In the genomic region with DNA sequence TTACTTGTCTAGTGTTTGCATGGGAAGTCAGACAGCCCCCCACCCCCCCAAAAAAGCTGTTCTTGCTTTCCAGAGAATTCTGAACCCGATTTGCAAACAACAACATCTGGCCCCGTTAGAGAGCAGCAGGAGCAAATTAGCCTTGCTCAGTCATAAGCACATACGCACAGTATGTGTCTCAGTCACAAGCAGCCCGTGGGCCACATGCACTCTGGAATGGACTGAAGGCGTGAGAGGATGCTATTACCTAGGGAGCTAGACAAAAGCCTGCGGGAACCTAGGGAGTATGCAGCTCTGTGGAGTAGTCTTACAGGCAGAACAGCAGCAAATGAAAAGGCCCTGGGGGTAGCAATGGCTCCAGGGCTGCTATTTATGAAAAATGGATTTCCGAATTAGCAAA, we compare ENCODE assay signal across 31 mouse cellular contexts. TPM values are rescaled to one million over a fixed set of nuclear protein-coding genes. Genes with fewer than 3 reads are reported as not detected.
DNase-seq lines count a peak whose midpoint lies in the region; ATAC-seq and TF ChIP-seq lines count a peak whose summit lies in the region.
"Had no signal": no experiment of that assay in that cellular context is flagged by ENCODE, and none has a peak within 500 bp of the region (broad histone marks: within the 10 kb centered on the region; RNA-seq: fewer than 3 reads in every experiment).

No protein-coding gene starts in this region.

- no peak overlapping the region for H3K4me3 ChIP-seq in forebrain, embryonic 10.5 days
- H3K4me3 ChIP-seq in forebrain, postnatal 0 days (ENCODE audit: low read depth, low read length): no peak overlapping the region
- H3K4me3 ChIP-seq in midbrain, embryonic 13.5 days (replicated peaks): no peak overlapping the region
- H3K4me3 ChIP-seq in midbrain, embryonic 15.5 days: no peak overlapping the region
- H3K4me3 ChIP-seq in embryonic facial prominence, embryonic 15.5 days (replicated peaks): no peak overlapping the region
- H3K4me3 ChIP-seq in kidney, embryonic 14.5 days (ENCODE audit: low read length): no peak overlapping the region
- H3K4me3 ChIP-seq: erythroblast, embryonic 14.5 days; heart, embryonic 13.5 days; limb, embryonic 13.5 days; liver, embryonic 12.5 days; midbrain, embryonic 12.5 days had no signal

- no peak overlapping the region for H3K9ac ChIP-seq in forebrain, postnatal 0 days
- H3K9ac ChIP-seq in midbrain, embryonic 13.5 days (replicated peaks): no peak overlapping the region
- H3K9ac ChIP-seq in midbrain, embryonic 15.5 days: no peak overlapping the region
- no peak overlapping the region for H3K9ac ChIP-seq in embryonic facial prominence, embryonic 15.5 days
- no peak overlapping the region for H3K9ac ChIP-seq in kidney, embryonic 14.5 days (ENCODE audit: low read depth, low read length)
- H3K9ac ChIP-seq: heart, embryonic 13.5 days; limb, embryonic 13.5 days; liver, embryonic 12.5 days; midbrain, embryonic 12.5 days had no signal

- H3K4me1 ChIP-seq in forebrain, embryonic 10.5 days: peaks cover 25% of the 10 kb centered on the region
- 0 out of 2 replicates have a peak, but pooled peaks cover 5% of the 10 kb centered on the region for H3K4me1 ChIP-seq in forebrain, postnatal 0 days (ENCODE audit: insufficient read depth)
- peaks cover 12% of the 10 kb centered on the region for H3K4me1 ChIP-seq in midbrain, embryonic 13.5 days (replicated peaks)
- H3K4me1 ChIP-seq in midbrain, embryonic 15.5 days: peaks cover 4% of the 10 kb centered on the region
- H3K4me1 ChIP-seq in embryonic facial prominence, embryonic 15.5 days: peaks cover 10% of the 10 kb centered on the region; the same call in 1 of the 2 replicates
- no peaks in the 10 kb centered on the region; the same call in 1 of the 2 replicates for H3K4me1 ChIP-seq in kidney, embryonic 14.5 days (ENCODE audit: control insufficient read depth, insufficient read depth, low read length)

- H3K4me2 ChIP-seq in forebrain, postnatal 0 days (ENCODE audit: low read depth): no peak overlapping the region
- no peak overlapping the region for H3K4me2 ChIP-seq in midbrain, embryonic 13.5 days (replicated peaks)
- no peak overlapping the region for H3K4me2 ChIP-seq in midbrain, embryonic 15.5 days
- no peak overlapping the region for H3K4me2 ChIP-seq in embryonic facial prominence, embryonic 15.5 days (replicated peaks)
- no peak overlapping the region for H3K4me2 ChIP-seq in kidney, embryonic 14.5 days (replicated peaks; ENCODE audit: low read depth, low read length)
- H3K4me2 ChIP-seq: heart, embryonic 13.5 days; limb, embryonic 13.5 days; liver, embryonic 12.5 days; midbrain, embryonic 12.5 days had no signal

- no peaks in the 10 kb centered on the region for H3K36me3 ChIP-seq in forebrain, embryonic 10.5 days (replicated peaks)
- no peaks in the 10 kb centered on the region for H3K36me3 ChIP-seq in forebrain, postnatal 0 days (ENCODE audit: insufficient read depth)
- no peaks in the 10 kb centered on the region for H3K36me3 ChIP-seq in midbrain, embryonic 13.5 days
- H3K36me3 ChIP-seq in midbrain, embryonic 15.5 days (replicated peaks): no peaks in the 10 kb centered on the region
- no peaks in the 10 kb centered on the region for H3K36me3 ChIP-seq in embryonic facial prominence, embryonic 15.5 days
- no peaks in the 10 kb centered on the region for H3K36me3 ChIP-seq in kidney, embryonic 14.5 days (ENCODE audit: control insufficient read depth, insufficient read depth, low read length)
- H3K36me3 ChIP-seq: G1E; heart, embryonic 13.5 days; limb, embryonic 13.5 days; liver, embryonic 12.5 days; midbrain, embryonic 12.5 days had no signal

- no peaks in the 10 kb centered on the region for H3K27me3 ChIP-seq in forebrain, embryonic 10.5 days (ENCODE audit: poor library complexity, severe bottlenecking)
- no peaks in the 10 kb centered on the region for H3K27me3 ChIP-seq in forebrain, postnatal 0 days (ENCODE audit: insufficient read depth, low read length)
- no peaks in the 10 kb centered on the region for H3K27me3 ChIP-seq in midbrain, embryonic 13.5 days
- no peaks in the 10 kb centered on the region for H3K27me3 ChIP-seq in midbrain, embryonic 15.5 days (replicated peaks)
- peaks cover 4% of the 10 kb centered on the region; the same call in 1 of the 2 replicates for H3K27me3 ChIP-seq in embryonic facial prominence, embryonic 15.5 days
- no peaks in the 10 kb centered on the region for H3K27me3 ChIP-seq in kidney, embryonic 14.5 days (ENCODE audit: control insufficient read depth, insufficient read depth, low read length)
- H3K27me3 ChIP-seq: Patski had no signal

- no peak for ATAC-seq in forebrain, postnatal 0 days
- ATAC-seq in midbrain, embryonic 13.5 days: peak; percentile 21; the same call in 1 of the 2 replicates
- ATAC-seq in midbrain, embryonic 15.5 days (replicated peaks): no peak; the same call in 1 of the 2 replicates
- ATAC-seq in embryonic facial prominence, embryonic 15.5 days (ENCODE audit: insufficient number of reproducible peaks, low FRiP score, low TSS enrichment, low read depth): no peak
- ATAC-seq in kidney, embryonic 14.5 days (ENCODE audit: low FRiP score, low TSS enrichment): no peak
- ATAC-seq: activated CD4-positive, CD25-positive, alpha-beta regulatory T cell, adult 4 months; hindbrain, embryonic 16.5 days; intestine, embryonic 16.5 days; liver, embryonic 12.5 days; Patski had no signal

- H3K27ac ChIP-seq in forebrain, embryonic 10.5 days: 0 out of 2 replicates have a peak overlapping the region, but pooled peaks have one; percentile 31
- H3K27ac ChIP-seq in forebrain, postnatal 0 days (ENCODE audit: low read depth, low read length): no peak overlapping the region
- no peak overlapping the region for H3K27ac ChIP-seq in midbrain, embryonic 13.5 days
- H3K27ac ChIP-seq in midbrain, embryonic 15.5 days: no peak overlapping the region
- 0 out of 2 replicates have a peak overlapping the region, but pooled peaks have one; percentile 22 for H3K27ac ChIP-seq in embryonic facial prominence, embryonic 15.5 days (replicated peaks)
- no peak overlapping the region for H3K27ac ChIP-seq in kidney, embryonic 14.5 days (ENCODE audit: low read depth, low read length)
- H3K27ac ChIP-seq: heart, embryonic 13.5 days; limb, embryonic 13.5 days; liver, embryonic 12.5 days; midbrain, embryonic 12.5 days had no signal

- no peaks in the 10 kb centered on the region for H3K9me3 ChIP-seq in forebrain, embryonic 10.5 days
- H3K9me3 ChIP-seq in forebrain, postnatal 0 days (ENCODE audit: low read length): no peaks in the 10 kb centered on the region
- H3K9me3 ChIP-seq in midbrain, embryonic 13.5 days: no peaks in the 10 kb centered on the region
- no peaks in the 10 kb centered on the region for H3K9me3 ChIP-seq in midbrain, embryonic 15.5 days
- H3K9me3 ChIP-seq in embryonic facial prominence, embryonic 15.5 days (replicated peaks): no peaks in the 10 kb centered on the region
- no peaks in the 10 kb centered on the region for H3K9me3 ChIP-seq in kidney, embryonic 14.5 days (ENCODE audit: control insufficient read depth, low read length)
- H3K9me3 ChIP-seq: G1E; heart, embryonic 13.5 days; limb, embryonic 13.5 days; liver, embryonic 12.5 days; midbrain, embryonic 12.5 days had no signal

- no peak for TF ChIP-seq CTCF in forebrain, postnatal 0 days (IDR thresholded peaks at IDR 0.05; ENCODE audit: low read depth)

- no peak for DNase-seq in forebrain, embryonic 10.5 days (ENCODE audit: extremely low spot score, low spot score)
- DNase-seq in forebrain, postnatal 0 days: no peak
- DNase-seq in ES-CJ7 (ENCODE audit: low read depth, low spot score): peak; percentile 40
- DNase-seq in adrenal gland, adult (ENCODE audit: inconsistent age in 2 of 2, low spot score in 1 of 2): no peak
- DNase-seq: adrenal gland, postnatal 36 days; cerebellum, adult 11 months; cerebellum, adult 9-11 months; gastrocnemius, postnatal 25 days; heart, adult 18-20 months; heart, postnatal 14 days; kidney, adult 9 months; kidney, postnatal 36 days; layer of hippocampus, postnatal 36 days; lung, adult 18-20 months; lung, postnatal 10 days; thymus, postnatal 14 days had no signal

- WGBS in forebrain, embryonic 10.5 days: 69% methylated on average over 7 of the region's 7 CpGs
- 48% methylated on average over 7 of the region's 7 CpGs for WGBS in forebrain, postnatal 0 days
- WGBS in midbrain, embryonic 13.5 days: 64% methylated on average over 7 of the region's 7 CpGs
- 55% methylated on average over 7 of the region's 7 CpGs for WGBS in midbrain, embryonic 15.5 days
- WGBS in embryonic facial prominence, embryonic 15.5 days: 34% methylated on average over 7 of the region's 7 CpGs
- WGBS in kidney, embryonic 14.5 days: 75% methylated on average over 7 of the region's 7 CpGs

RNA-seq across cellular contexts. Expression of a gene that starts 3.3 kb away (rescaled TPM):
- 0.60 TPM in 1 of 2 replicates, not detected in the other for polyA plus RNA-seq in forebrain, embryonic 10.5 days (2016; fragmentation: Nextera tagmentation; extraction: Ambion mirVana)
- total RNA-seq in forebrain, postnatal 0 days (2014; rRNA removed): 0.08 and 1.2 TPM in 2 replicates
- 0.22 and 0.38 TPM in 2 replicates for polyA plus RNA-seq in forebrain, postnatal 0 days (2015; fragmentation: Nextera tagmentation; extraction: Ambion mirVana)
- polyA plus RNA-seq in midbrain, embryonic 13.5 days (2015; fragmentation: Nextera tagmentation; extraction: Ambion mirVana): 0.28 and 0.30 TPM in 2 replicates
- polyA plus RNA-seq in midbrain, embryonic 15.5 days (2015; fragmentation: Nextera tagmentation; extraction: Ambion mirVana): 0.17 and 0.32 TPM in 2 replicates
- 0.47 TPM in 1 of 2 replicates, not detected in the other for polyA plus RNA-seq in embryonic facial prominence, embryonic 15.5 days (2015; fragmentation: Nextera tagmentation; extraction: Ambion mirVana)
- polyA plus RNA-seq in kidney, embryonic 14.5 days (2014; fragmentation: Nextera tagmentation; extraction: Ambion mirVana): not detected in 2 replicates
- total RNA-seq: common myeloid progenitor, adult 5-6 weeks; G1E; gastrocnemius, postnatal 25 days; heart, adult 18-20 months; heart, postnatal 14 days had no signal
- polyA plus RNA-seq: activated CD4-positive, CD25-positive, alpha-beta regulatory T cell, adult 4 months; erythroblast, embryonic 14.5 days; G1E; heart, embryonic 13.5 days; intestine, embryonic 16.5 days; limb, embryonic 13.5 days; liver, embryonic 12.5 days; Patski had no signal

RNA-seq across cellular contexts. Expression of a gene that starts 22.5 kb away (rescaled TPM):
- polyA plus RNA-seq in forebrain, embryonic 10.5 days (2016; fragmentation: Nextera tagmentation; extraction: Ambion mirVana): 8.8 and 9.2 TPM in 2 replicates
- total RNA-seq in forebrain, postnatal 0 days (2014; rRNA removed): 14.2 and 15.2 TPM in 2 replicates
- polyA plus RNA-seq in forebrain, postnatal 0 days (2015; fragmentation: Nextera tagmentation; extraction: Ambion mirVana): 3.8 and 5.1 TPM in 2 replicates
- 6.8 and 7.1 TPM in 2 replicates for polyA plus RNA-seq in midbrain, embryonic 13.5 days (2015; fragmentation: Nextera tagmentation; extraction: Ambion mirVana)
- polyA plus RNA-seq in midbrain, embryonic 15.5 days (2015; fragmentation: Nextera tagmentation; extraction: Ambion mirVana): 5.1 and 5.2 TPM in 2 replicates
- polyA plus RNA-seq in embryonic facial prominence, embryonic 15.5 days (2015; fragmentation: Nextera tagmentation; extraction: Ambion mirVana): 7.2 and 8.1 TPM in 2 replicates
- polyA plus RNA-seq in kidney, embryonic 14.5 days (2014; fragmentation: Nextera tagmentation; extraction: Ambion mirVana): 7.3 and 10.8 TPM in 2 replicates
- polyA plus RNA-seq: erythroblast, embryonic 14.5 days had no signal

RNA-seq across cellular contexts. Expression of a gene that starts 49.9 kb away (rescaled TPM):
- 64.6 and 69.8 TPM in 2 replicates for polyA plus RNA-seq in forebrain, embryonic 10.5 days (2016; fragmentation: Nextera tagmentation; extraction: Ambion mirVana)
- total RNA-seq in forebrain, postnatal 0 days (2014; rRNA removed): 31.4 and 37.7 TPM in 2 replicates
- 67.8 and 68.6 TPM in 2 replicates for polyA plus RNA-seq in forebrain, postnatal 0 days (2015; fragmentation: Nextera tagmentation; extraction: Ambion mirVana)
- 57.6 and 69.1 TPM in 2 replicates for polyA plus RNA-seq in midbrain, embryonic 13.5 days (2015; fragmentation: Nextera tagmentation; extraction: Ambion mirVana)
- 76.4 and 79.4 TPM in 2 replicates for polyA plus RNA-seq in midbrain, embryonic 15.5 days (2015; fragmentation: Nextera tagmentation; extraction: Ambion mirVana)
- 126 and 132 TPM in 2 replicates for polyA plus RNA-seq in embryonic facial prominence, embryonic 15.5 days (2015; fragmentation: Nextera tagmentation; extraction: Ambion mirVana)
- 67.9 and 111 TPM in 2 replicates for polyA plus RNA-seq in kidney, embryonic 14.5 days (2014; fragmentation: Nextera tagmentation; extraction: Ambion mirVana)

Comparison
In these comparisons a context has a peak if more than half of its experiments do, and no peak if none do; other contexts are left out.
1. H3K27ac ChIP-seq: peak in forebrain, embryonic 10.5 days (single experiment) and embryonic facial prominence, embryonic 15.5 days (single experiment); none in forebrain, postnatal 0 days (single experiment), midbrain, embryonic 13.5 days (single experiment), midbrain, embryonic 15.5 days (single experiment) and kidney, embryonic 14.5 days (single experiment).